Mouse (Mus musculus) thymus, adult 2 months (tissue): ENCODE measurements around the gene Ppp1r9a. TPM values are rescaled to one million over a fixed set of nuclear protein-coding genes. Genes with fewer than 3 reads are reported as not detected.

Experiments
- DNase-seq: peaks from one replicate; pipeline ENCODE4 v3.0.0; 2021
- H3K27ac ChIP-seq: fragments of 200-500 bp; 2 replicates; pipeline ENCODE4 v1.5.1; 2012; ENCODE audit warnings: low read length, control low read depth; ENCODE audit not compliant: control insufficient read depth, insufficient read depth
- H3K27me3 ChIP-seq: fragments of 200-500 bp; 2 replicates; pipeline ENCODE4 v1.6.1; 2012; ENCODE audit warnings: mild to moderate bottlenecking, low read length, moderate library complexity, mixed read lengths; ENCODE audit not compliant: control insufficient read depth, insufficient read depth
- H3K36me3 ChIP-seq: fragments of 200-500 bp; 2 replicates; pipeline ENCODE4 v1.6.1; 2012; ENCODE audit warnings: mild to moderate bottlenecking, low read length, moderate library complexity; ENCODE audit not compliant: control insufficient read depth, insufficient read depth
- H3K4me1 ChIP-seq: fragments of 200-500 bp; replicated peaks from 2 replicates; pipeline ENCODE4 v1.6.1; 2012; ENCODE audit warnings: low read length; ENCODE audit not compliant: control insufficient read depth, insufficient read depth
- H3K4me3 ChIP-seq: fragments of 200-500 bp; 2 replicates; pipeline ENCODE4 v1.5.1; 2012; ENCODE audit warnings: mild to moderate bottlenecking, low read length, control low read depth, moderate library complexity; ENCODE audit not compliant: control insufficient read depth, insufficient read depth
- CTCF ChIP-seq: fragments of 200-500 bp; IDR thresholded peaks from 2 replicates; pipeline ENCODE4 v1.5.1; 2012; ENCODE audit warnings: mild to moderate bottlenecking, control low read depth, low read length, moderate library complexity, borderline replicate concordance; ENCODE audit not compliant: control insufficient read depth, poor library complexity, insufficient read depth; ENCODE audit errors: extremely low read depth
- POLR2A ChIP-seq: fragments of 200-500 bp; IDR thresholded peaks from 2 replicates; pipeline ENCODE4 v1.6.1; 2012; ENCODE audit warnings: mild to moderate bottlenecking, low read length, control low read depth, moderate library complexity; ENCODE audit not compliant: control insufficient read depth, poor library complexity, insufficient read depth; ENCODE audit errors: extremely low read depth
- WGBS: fragments of 180-500 bp; shearing (Covaris S2); methylation state at CpG from one replicate; pipeline ENCODE4 v1.1.7; 2018; 5-methylcytosine and 5-hydroxymethylcytosine counted together
- polyA plus RNA-seq: library from polyadenylated mRNA; depleted of rRNA; stranded (reverse); fragments of >200 nt; gene quantifications from 2 replicates; pipeline ENCODE4 v1.2.3, GENCODE M21; 2012

Ppp1r9a gene
- polyA plus RNA-seq, 1 experiment: 0.92 TPM

DNA sequence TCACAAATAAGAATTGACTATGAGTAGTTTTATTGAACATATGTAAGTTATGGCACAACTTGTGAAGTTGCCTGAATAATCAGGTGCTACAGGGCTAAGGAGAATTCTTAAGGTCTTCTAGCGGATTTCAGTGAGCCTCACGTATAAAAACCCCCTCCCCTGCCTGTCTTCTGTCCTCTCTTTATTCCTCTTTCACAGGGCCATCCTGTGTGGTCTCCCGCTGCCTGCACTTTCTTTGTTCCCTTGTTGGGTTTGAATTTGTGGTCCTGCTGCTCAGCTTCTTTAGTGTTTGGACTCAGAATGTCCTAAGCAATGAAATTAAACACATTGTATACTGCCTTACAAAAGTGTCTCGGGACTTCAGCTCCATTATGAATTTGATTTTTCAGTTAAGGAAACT, 110.1 kb downstream of the Ppp1r9a start:
- no peak for DNase-seq
- no peaks in the 10 kb centered on the region for H3K27me3 ChIP-seq
- no peaks in the 10 kb centered on the region for H3K36me3 ChIP-seq
- no peak for TF ChIP-seq CTCF
- no peak for TF ChIP-seq POLR2A
- 95% methylated on average over 4 of the region's 4 CpGs for WGBS
- no peak overlapping the region for H3K27ac ChIP-seq
- no peak overlapping the region for H3K4me3 ChIP-seq
- H3K4me1 ChIP-seq: no peaks in the 10 kb centered on the region

DNA sequence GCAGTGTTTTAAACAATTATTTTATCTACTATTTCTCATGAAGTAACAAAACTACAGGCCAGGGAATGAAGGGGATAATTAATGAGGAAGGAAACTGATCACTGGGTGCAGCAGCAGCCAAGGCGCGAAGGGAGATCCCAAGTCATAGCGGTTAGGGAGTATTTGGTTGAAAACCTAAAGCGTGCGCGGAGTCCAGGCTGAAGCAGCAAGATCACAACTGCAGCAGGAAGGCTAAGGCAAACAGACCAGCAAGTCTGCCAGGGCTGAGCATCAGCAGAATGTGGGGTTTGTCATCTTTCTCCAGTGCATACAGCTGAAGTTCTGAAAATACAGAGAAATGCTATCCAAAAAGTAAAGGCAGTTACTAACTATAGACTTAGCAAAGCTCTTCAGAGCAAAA, 111.8 kb downstream of the Ppp1r9a start:
- no peaks in the 10 kb centered on the region for H3K36me3 ChIP-seq
- no peak for DNase-seq
- no peaks in the 10 kb centered on the region for H3K4me1 ChIP-seq
- 76% methylated on average over 6 of the region's 6 CpGs for WGBS
- no peak overlapping the region for H3K4me3 ChIP-seq
- H3K27me3 ChIP-seq: no peaks in the 10 kb centered on the region
- H3K27ac ChIP-seq: no peak overlapping the region
- TF ChIP-seq CTCF (no peak), POLR2A (no peak)

- no peaks in the 10 kb centered on the region for H3K4me1 ChIP-seq
- H3K27me3 ChIP-seq: no peaks in the 10 kb centered on the region
- WGBS: 96% methylated on average over 2 of the region's 2 CpGs
- DNase-seq: no peak
- TF ChIP-seq CTCF (no peak), POLR2A (no peak)
- no peaks in the 10 kb centered on the region for H3K36me3 ChIP-seq
- H3K27ac ChIP-seq: no peak overlapping the region
- no peak overlapping the region for H3K4me3 ChIP-seq
Measured at GRCm38 (mm10) chr6:5015173-5015572, 112.5 kb downstream of the Ppp1r9a start.

DNA sequence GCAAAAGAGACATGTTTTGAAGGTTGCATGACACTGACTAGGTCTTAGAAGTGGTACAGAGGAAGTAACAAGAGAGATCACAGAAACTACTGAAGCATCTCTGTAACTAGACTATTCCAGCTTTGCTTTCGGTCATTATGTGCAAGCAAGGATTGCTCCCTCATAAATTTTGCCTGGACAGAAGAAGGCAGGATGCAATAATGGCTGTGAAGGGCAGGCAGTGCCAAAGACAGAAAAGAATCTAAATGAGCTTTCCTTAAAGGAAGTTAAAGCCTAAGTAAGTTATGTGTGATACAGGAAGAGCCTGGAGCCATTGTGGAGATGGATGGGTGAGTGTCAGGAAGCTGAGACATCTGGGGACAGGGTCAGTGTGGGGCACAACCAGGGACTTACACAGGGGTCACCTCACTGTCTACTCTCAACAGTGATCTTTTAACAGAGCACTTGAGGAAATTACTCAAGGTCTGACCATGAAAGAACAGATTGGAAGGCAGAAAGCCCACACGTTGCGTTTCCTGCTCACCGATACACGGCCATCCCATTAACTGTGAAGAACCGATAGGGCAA, 115.3 kb downstream of the Ppp1r9a start:
- Histone ChIP-seq H3K4me1 (no peaks in the 10 kb centered on the region), H3K36me3 (no peaks in the 10 kb centered on the region), H3K27ac (no peak overlapping the region), H3K4me3 (no peak overlapping the region), H3K27me3 (no peaks in the 10 kb centered on the region)
- TF ChIP-seq POLR2A: no peak
- no peak for TF ChIP-seq CTCF
- DNase-seq: no peak
- 95% methylated on average over 6 of the region's 6 CpGs for WGBS

GRCm38 (mm10) chr6:5019208-5019607, 116.5 kb downstream of the Ppp1r9a start:
- no peaks in the 10 kb centered on the region for H3K27me3 ChIP-seq
- DNase-seq: no peak
- no peak overlapping the region for H3K27ac ChIP-seq
- H3K36me3 ChIP-seq: no peaks in the 10 kb centered on the region
- 87% methylated on average over 5 of the region's 5 CpGs for WGBS
- no peak overlapping the region for H3K4me3 ChIP-seq
- no peak for TF ChIP-seq CTCF
- TF ChIP-seq POLR2A: no peak
- no peaks in the 10 kb centered on the region for H3K4me1 ChIP-seq

GRCm38 (mm10) chr6:5019969-5020368, 117.3 kb downstream of the Ppp1r9a start:
- Histone ChIP-seq H3K4me3 (no peak overlapping the region), H3K27ac (no peak overlapping the region), H3K27me3 (no peaks in the 10 kb centered on the region), H3K36me3 (no peaks in the 10 kb centered on the region), H3K4me1 (no peaks in the 10 kb centered on the region)
- 91% methylated on average over 2 of the region's 2 CpGs for WGBS
- TF ChIP-seq POLR2A (no peak), CTCF (no peak)
- no peak for DNase-seq

DNA sequence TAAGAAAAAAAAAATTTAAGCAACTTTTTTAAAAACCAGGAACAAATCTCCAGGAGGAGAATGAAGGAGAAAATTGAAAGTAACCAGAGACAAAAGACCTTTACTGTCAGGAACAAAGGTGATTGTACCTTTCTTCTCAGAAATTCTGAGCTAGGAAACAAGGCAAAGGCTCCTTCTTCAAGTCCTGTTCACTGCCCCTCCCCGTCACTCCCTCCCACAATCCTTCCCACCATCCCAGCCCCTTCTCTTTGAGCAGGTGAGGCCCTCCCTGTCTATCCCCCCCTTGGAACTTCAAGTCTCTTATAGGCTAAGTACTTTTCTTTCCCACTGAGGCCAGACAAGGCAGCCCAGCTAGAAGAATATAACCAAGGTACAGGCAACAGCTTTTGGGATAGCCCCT, 117.8 kb downstream of the Ppp1r9a start:
- H3K27ac ChIP-seq: no peak overlapping the region
- H3K36me3 ChIP-seq: no peaks in the 10 kb centered on the region
- no peak overlapping the region for H3K4me3 ChIP-seq
- H3K4me1 ChIP-seq: no peaks in the 10 kb centered on the region
- TF ChIP-seq CTCF: no peak
- TF ChIP-seq POLR2A: no peak
- H3K27me3 ChIP-seq: no peaks in the 10 kb centered on the region
- 100% methylated on average over 1 of the region's 1 CpGs for WGBS
- no peak for DNase-seq
